Mouse (Mus musculus): ENCODE data around the gene Prss22.
A peak's percentile ranks its signal among the peaks of the same experiment; 100 is the strongest.

DNA sequence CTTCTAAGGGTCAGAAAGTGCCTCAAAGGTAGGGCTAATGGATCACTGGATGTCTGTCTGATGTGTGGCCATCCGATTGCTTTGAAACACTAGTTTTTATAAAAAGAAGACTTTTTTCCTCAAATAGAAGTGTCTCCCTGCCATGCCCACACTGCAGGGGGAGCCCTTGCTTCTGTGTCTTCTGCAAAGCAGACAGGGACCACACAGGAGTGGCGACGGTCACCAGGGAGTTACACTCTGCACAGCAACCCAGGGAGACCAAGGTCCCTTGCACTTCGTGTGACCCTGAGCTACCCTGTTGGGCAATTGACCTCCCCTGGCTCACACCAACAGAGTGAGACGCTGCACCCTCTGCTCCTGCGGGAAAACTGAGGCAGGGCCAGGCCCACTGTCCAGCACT lies 39.1 kb upstream of the Prss22 start:
- 0 out of 2 replicates have a peak, but pooled peaks have one; percentile 12 for TF ChIP-seq CTCF (conservative IDR thresholded peaks at IDR 0.05; ENCODE audit: insufficient read depth, insufficient read length, low read depth, low read length)
- TF ChIP-seq POLR2A (IDR thresholded peaks at IDR 0.05; ENCODE audit: low read depth, low read length) = no peak
